Mouse (Mus musculus) gastrocnemius, adult 8-10 months (tissue): Measurements from ENCODE around the gene Ctsg. TPM values are rescaled to one million over a fixed set of nuclear protein-coding genes. Genes with fewer than 3 reads are reported as not detected.

ENCODE experiments used
- microRNA-seq: library from miRNA; unstranded; fragments of <30 nt; microRNA quantifications from one replicate; pipeline ENCODE4 v1.2.0, GENCODE M21; 2022
- total RNA-seq, 4 experiments: library from RNA; stranded (reverse); gene quantifications; 2 replicates each; pipeline ENCODE4 v1.2.4; 2022

Ctsg gene
- total RNA-seq, 4 experiments from 2014 or later = not detected

Small RNAs within 50 kb of the gene (microRNA-seq; reads per million reads assigned to microRNA genes)
- gene Mir6949 = not detected

Other genes starting within 250 kb of the Ctsg start
- gene Nynrin, start 248.6 kb downstream of the Ctsg start, total RNA-seq = 1 to 10 TPM; 1.2 to 3.6 (median 1.9) TPM
- gene Cbln3, start 218.2 kb downstream of the Ctsg start, total RNA-seq = not detected
- 1 to 10 TPM; 4.4 to 6.3 (median 4.9) TPM for gene Khnyn, start 217.6 kb downstream of the Ctsg start, total RNA-seq
- gene Sdr39u1, start 202.3 kb downstream of the Ctsg start, total RNA-seq = 100 to 1,000 TPM; 137 to 151 (median 145) TPM
- gene Cma1, start 157.9 kb downstream of the Ctsg start, total RNA-seq = 1 to 10 TPM in 3 of 4 experiments, under 1 TPM in 1; 0.99 to 5.3 (median 1.8) TPM
- gene Cma2, start 151.6 kb downstream of the Ctsg start, total RNA-seq = not detected
- not detected for gene Mcpt1, start 84.6 kb downstream of the Ctsg start, total RNA-seq
- not detected for gene Mcpt9, start 72.1 kb downstream of the Ctsg start, total RNA-seq
- not detected for gene Mcpt2, start 60.5 kb downstream of the Ctsg start, total RNA-seq
- gene Mcpt4, start 40.3 kb downstream of the Ctsg start, total RNA-seq = 1 to 10 TPM in 3 of 4 experiments, under 1 TPM in 1; 0.53 to 2.6 (median 1.8) TPM
- not detected for gene Mcpt8, start 17.3 kb downstream of the Ctsg start, total RNA-seq
- gene Gzme, start 18.1 kb upstream of the Ctsg start, total RNA-seq = not detected
- not detected for gene Gzmd, start 30.0 kb upstream of the Ctsg start, total RNA-seq
- gene Gzmg, start 57.0 kb upstream of the Ctsg start, total RNA-seq = not detected
- gene Gzmn, start 72.0 kb upstream of the Ctsg start, total RNA-seq = not detected
- not detected for gene Gzmf, start 108.8 kb upstream of the Ctsg start, total RNA-seq
- gene Gzmc, start 132.1 kb upstream of the Ctsg start, total RNA-seq = not detected
- not detected for gene Gzmb, start 159.7 kb upstream of the Ctsg start, total RNA-seq